Mouse (Mus musculus) cerebellum, adult (tissue): ENCODE results near the gene Cmtm3.

Experiments used
- ATAC-seq: cut with Nextera tagmentation; 2 replicates; pipeline ENCODE4 v1.9.2; 2017; ENCODE audit warnings: mild to moderate bottlenecking, moderate library complexity, mixed read lengths; ENCODE audit not compliant: insufficient number of reproducible peaks, low FRiP score, low TSS enrichment

The Cmtm3 gene

GRCm38 (mm10) chr8:104341106-104341561, 1.9 kb downstream of the Cmtm3 start:
- no peak for ATAC-seq

GRCm38 (mm10) chr8:104341678-104342077, 2.5 kb downstream of the Cmtm3 start:
- ATAC-seq, result no peak

- ATAC-seq, result no peak
These were observed 3.2 kb downstream of the Cmtm3 start for GRCm38 (mm10) chr8:104342426-104342825.

- peak; percentile 76 for ATAC-seq
These were observed 4.7 kb downstream of the Cmtm3 start for GRCm38 (mm10) chr8:104343957-104344356.

GRCm38 (mm10) chr8:104344622-104345021, 5.4 kb downstream of the Cmtm3 start:
- ATAC-seq, result no peak

GRCm38 (mm10) chr8:104346706-104347105, 7.5 kb downstream of the Cmtm3 start:
- ATAC-seq, result no peak

GRCm38 (mm10) chr8:104348971-104349370, 9.8 kb downstream of the Cmtm3 start:
- no peak for ATAC-seq

GRCm38 (mm10) chr8:104350047-104350446, 10.8 kb downstream of the Cmtm3 start:
- no peak for ATAC-seq

GRCm38 (mm10) chr8:104353186-104353585, 14.0 kb downstream of the Cmtm3 start:
- no peak for ATAC-seq

- ATAC-seq, result no peak
These were observed 15.3 kb downstream of the Cmtm3 start for GRCm38 (mm10) chr8:104354504-104354903.

GRCm38 (mm10) chr8:104358637-104359036, 19.4 kb downstream of the Cmtm3 start:
- no peak for ATAC-seq

GRCm38 (mm10) chr8:104359778-104360456, 20.7 kb downstream of the Cmtm3 start:
- ATAC-seq, result peak; percentile 76

- no peak for ATAC-seq
These were observed 26.5 kb downstream of the Cmtm3 start for GRCm38 (mm10) chr8:104365695-104366094.

- ATAC-seq, result no peak
These were observed 28.2 kb downstream of the Cmtm3 start for GRCm38 (mm10) chr8:104367398-104367797.

GRCm38 (mm10) chr8:104369591-104369990, 30.4 kb downstream of the Cmtm3 start:
- ATAC-seq, result no peak

- ATAC-seq, result no peak
These were observed 30.9 kb downstream of the Cmtm3 start for GRCm38 (mm10) chr8:104370071-104370470.

GRCm38 (mm10) chr8:104371121-104371520, 31.9 kb downstream of the Cmtm3 start:
- no peak for ATAC-seq

- no peak for ATAC-seq
These were observed 34.6 kb downstream of the Cmtm3 start for GRCm38 (mm10) chr8:104373779-104374178.

- ATAC-seq, result no peak
These were observed 35.1 kb downstream of the Cmtm3 start for GRCm38 (mm10) chr8:104374269-104374668.

- peak; percentile 56 for ATAC-seq
These were observed 35.9 kb downstream of the Cmtm3 start for GRCm38 (mm10) chr8:104374864-104375846.

- ATAC-seq, result no peak
These were observed 36.7 kb downstream of the Cmtm3 start for GRCm38 (mm10) chr8:104375959-104376358.
